ENCODE assay signal across 8 mouse cellular contexts in the genomic region with DNA sequence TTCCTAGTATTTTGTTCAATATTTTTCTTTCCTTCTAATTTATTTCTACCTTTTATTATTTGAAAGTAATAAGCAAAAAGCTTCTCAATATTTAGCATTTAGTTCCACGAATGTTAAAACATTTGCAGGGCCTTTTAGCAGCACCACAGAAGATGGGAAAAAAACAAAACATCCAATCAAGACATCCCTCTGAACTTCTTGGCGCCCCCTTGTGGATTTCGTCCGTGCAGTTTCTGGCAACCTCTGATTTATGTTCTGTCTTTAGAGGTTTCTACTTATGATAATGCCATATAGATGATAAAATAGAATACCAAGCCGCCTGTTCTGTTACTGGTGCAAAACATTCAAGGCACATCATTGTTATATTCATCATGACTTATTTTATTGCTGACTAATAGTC.
DNase-seq lines count a peak whose midpoint lies in the region.

No protein-coding gene starts in this region.

- intact Hi-C loops in heart, postnatal 10 days (cut with DNase I) = loop anchor here (5.0 kb wide), 1 partner anchor 182 kb away; no protein-coding TSS in a partner anchor

- peak; percentile 21 to 45 for DNase-seq in heart, postnatal 10 days
- no peak for DNase-seq in heart, adult 9 months (ENCODE audit: low spot score in 2 of 2)
- DNase-seq in urinary bladder, postnatal 14 days (ENCODE audit: low spot score) = peak; percentile 54
- no peak for DNase-seq in urinary bladder, adult 2 months (ENCODE audit: low spot score)
- peak; percentile 28 to 67 for DNase-seq in cerebellum, postnatal 25 days
- DNase-seq in kidney, postnatal 36 days = peak; percentile 37 to 83
- peak; percentile 24 for DNase-seq in mesoderm, embryonic 11.5 days (ENCODE audit: low read depth, low spot score)
- no peak for DNase-seq in spleen, postnatal 36 days (ENCODE audit: low spot score in 2 of 2)

Comparison
In these comparisons a context has a peak if more than half of its experiments do, and no peak if none do; other contexts are left out.
1. DNase-seq: peak in heart, postnatal 10 days (2 of 2), urinary bladder, postnatal 14 days (single experiment), cerebellum, postnatal 25 days (2 of 2), kidney, postnatal 36 days (2 of 2) and mesoderm, embryonic 11.5 days (single experiment); none in heart, adult 9 months (0 of 2), urinary bladder, adult 2 months (single experiment) and spleen, postnatal 36 days (0 of 2).